Mouse (Mus musculus): ENCODE measurements at regions not wholly inside any gene's neighbourhood (a gene's known extent, or its start where the extent isn't known, plus 50 kb on each side); places are given as distances from the start of the nearest gene placed in this dataset.
A peak's percentile ranks its signal among the peaks of the same experiment; 100 is the strongest.

GRCm38 (mm10) chr3:130831788-130832187 lies 101.6 kb upstream of the Rpl34 start:
- peaks cover 10% of the 10 kb centered on the region; the same call in 1 of the 2 replicates for H3K4me1 ChIP-seq (ENCODE audit: control insufficient read depth, insufficient read depth, insufficient read length, low read length)

GRCm38 (mm10) chr3:130828346-130828745 lies 98.1 kb upstream of the Rpl34 start:
- Histone ChIP-seq H3K4me3 (ENCODE audit: low read depth, low read length) (no peak overlapping the region), H3K4me1 (ENCODE audit: control insufficient read depth, insufficient read depth, insufficient read length, low read length) (peaks cover 5% of the 10 kb centered on the region; the same call in 1 of the 2 replicates), H3K36me3 (ENCODE audit: control insufficient read depth, insufficient read depth, low read length) (no peaks in the 10 kb centered on the region), H3K27ac (ENCODE audit: insufficient read depth, low read depth, low read length) (no peak overlapping the region), H3K27me3 (ENCODE audit: control insufficient read depth, insufficient read depth, low read length) (no peaks in the 10 kb centered on the region)
- WGBS: 94% methylated on average over 4 of the region's 4 CpGs
- TF ChIP-seq POLR2A (IDR thresholded peaks at IDR 0.05; ENCODE audit: low read depth, low read length) (no peak), CTCF (IDR thresholded peaks at IDR 0.05; ENCODE audit: extremely low read depth, insufficient read length, insufficient replicate concordance, low read depth, low read length) (no peak)

More at GRCm38 (mm10) chr3:130831788-130832187, 101.6 kb upstream of the Rpl34 start:
- Histone ChIP-seq H3K27me3 (ENCODE audit: control insufficient read depth, insufficient read depth, low read length) (no peaks in the 10 kb centered on the region), H3K27ac (ENCODE audit: insufficient read depth, low read depth, low read length) (no peak overlapping the region), H3K4me3 (ENCODE audit: low read depth, low read length) (no peak overlapping the region), H3K36me3 (ENCODE audit: control insufficient read depth, insufficient read depth, low read length) (no peaks in the 10 kb centered on the region)
- 93% methylated on average over 6 of the region's 6 CpGs for WGBS
- TF ChIP-seq POLR2A (IDR thresholded peaks at IDR 0.05; ENCODE audit: low read depth, low read length): no peak
- TF ChIP-seq CTCF (IDR thresholded peaks at IDR 0.05; ENCODE audit: extremely low read depth, insufficient read length, insufficient replicate concordance, low read depth, low read length): no peak

GRCm38 (mm10) chr3:130827934-130828333 lies 97.7 kb upstream of the Rpl34 start:
- H3K4me1 ChIP-seq (ENCODE audit: control insufficient read depth, insufficient read depth, insufficient read length, low read length): peaks cover 5% of the 10 kb centered on the region; the same call in 1 of the 2 replicates
- H3K27me3 ChIP-seq (ENCODE audit: control insufficient read depth, insufficient read depth, low read length): no peaks in the 10 kb centered on the region
- WGBS: 73% methylated on average over 4 of the region's 4 CpGs
- H3K36me3 ChIP-seq (ENCODE audit: control insufficient read depth, insufficient read depth, low read length): no peaks in the 10 kb centered on the region
- H3K27ac ChIP-seq (ENCODE audit: insufficient read depth, low read depth, low read length): no peak overlapping the region
- no peak overlapping the region for H3K4me3 ChIP-seq (ENCODE audit: low read depth, low read length)
- TF ChIP-seq CTCF (IDR thresholded peaks at IDR 0.05; ENCODE audit: extremely low read depth, insufficient read length, insufficient replicate concordance, low read depth, low read length): no peak
- no peak for TF ChIP-seq POLR2A (IDR thresholded peaks at IDR 0.05; ENCODE audit: low read depth, low read length)

GRCm38 (mm10) chr3:130827021-130827420 lies 96.8 kb upstream of the Rpl34 start:
- 84% methylated on average over 6 of the region's 6 CpGs for WGBS
- TF ChIP-seq POLR2A (IDR thresholded peaks at IDR 0.05; ENCODE audit: low read depth, low read length): no peak
- TF ChIP-seq CTCF (IDR thresholded peaks at IDR 0.05; ENCODE audit: extremely low read depth, insufficient read length, insufficient replicate concordance, low read depth, low read length): no peak
- no peaks in the 10 kb centered on the region for H3K36me3 ChIP-seq (ENCODE audit: control insufficient read depth, insufficient read depth, low read length)
- no peaks in the 10 kb centered on the region for H3K27me3 ChIP-seq (ENCODE audit: control insufficient read depth, insufficient read depth, low read length)
- no peaks in the 10 kb centered on the region for H3K4me1 ChIP-seq (ENCODE audit: control insufficient read depth, insufficient read depth, insufficient read length, low read length)
- no peak overlapping the region for H3K4me3 ChIP-seq (ENCODE audit: low read depth, low read length)
- no peak overlapping the region for H3K27ac ChIP-seq (ENCODE audit: insufficient read depth, low read depth, low read length)

- WGBS: 93% methylated on average over 9 of the region's 9 CpGs
- Histone ChIP-seq H3K27me3 (ENCODE audit: control insufficient read depth, insufficient read depth, low read length) (no peaks in the 10 kb centered on the region), H3K36me3 (ENCODE audit: control insufficient read depth, insufficient read depth, low read length) (no peaks in the 10 kb centered on the region), H3K4me1 (ENCODE audit: control insufficient read depth, insufficient read depth, insufficient read length, low read length) (no peaks in the 10 kb centered on the region), H3K4me3 (ENCODE audit: low read depth, low read length) (no peak overlapping the region), H3K27ac (ENCODE audit: insufficient read depth, low read depth, low read length) (no peak overlapping the region)
- TF ChIP-seq CTCF (IDR thresholded peaks at IDR 0.05; ENCODE audit: extremely low read depth, insufficient read length, insufficient replicate concordance, low read depth, low read length) (no peak), POLR2A (IDR thresholded peaks at IDR 0.05; ENCODE audit: low read depth, low read length) (no peak)
Observed at GRCm38 (mm10) chr3:130819837-130820098, 89.6 kb upstream of the Rpl34 start.

GRCm38 (mm10) chr3:130819031-130819836 lies 89.0 kb upstream of the Rpl34 start:
- no peaks in the 10 kb centered on the region for H3K4me1 ChIP-seq (ENCODE audit: control insufficient read depth, insufficient read depth, insufficient read length, low read length)
- TF ChIP-seq POLR2A (IDR thresholded peaks at IDR 0.05; ENCODE audit: low read depth, low read length): no peak
- no peak for TF ChIP-seq CTCF (IDR thresholded peaks at IDR 0.05; ENCODE audit: extremely low read depth, insufficient read length, insufficient replicate concordance, low read depth, low read length)
- no peak overlapping the region for H3K4me3 ChIP-seq (ENCODE audit: low read depth, low read length)
- 37% methylated on average over 17 of the region's 17 CpGs for WGBS
- no peak overlapping the region for H3K27ac ChIP-seq (ENCODE audit: insufficient read depth, low read depth, low read length)
- no peaks in the 10 kb centered on the region for H3K36me3 ChIP-seq (ENCODE audit: control insufficient read depth, insufficient read depth, low read length)
- no peaks in the 10 kb centered on the region for H3K27me3 ChIP-seq (ENCODE audit: control insufficient read depth, insufficient read depth, low read length)

GRCm38 (mm10) chr3:130818467-130819030 lies 88.4 kb upstream of the Rpl34 start:
- Histone ChIP-seq H3K36me3 (ENCODE audit: control insufficient read depth, insufficient read depth, low read length) (no peaks in the 10 kb centered on the region), H3K4me3 (ENCODE audit: low read depth, low read length) (no peak overlapping the region), H3K27ac (ENCODE audit: insufficient read depth, low read depth, low read length) (no peak overlapping the region), H3K4me1 (ENCODE audit: control insufficient read depth, insufficient read depth, insufficient read length, low read length) (no peaks in the 10 kb centered on the region), H3K27me3 (ENCODE audit: control insufficient read depth, insufficient read depth, low read length) (no peaks in the 10 kb centered on the region)
- 5% methylated on average over 18 of the region's 18 CpGs for WGBS
- TF ChIP-seq POLR2A (IDR thresholded peaks at IDR 0.05; ENCODE audit: low read depth, low read length): no peak
- peak; percentile 98 for TF ChIP-seq CTCF (IDR thresholded peaks at IDR 0.05; ENCODE audit: extremely low read depth, insufficient read length, insufficient replicate concordance, low read depth, low read length)
